Mouse (Mus musculus): ENCODE data around the gene Spns3.

- TF ChIP-seq MAX (IDR thresholded peaks at IDR 0.05; ENCODE audit: low read depth) (no peak), TCF3 (IDR thresholded peaks at IDR 0.05; ENCODE audit: insufficient read length, low read depth) (no peak), POLR2A (IDR thresholded peaks at IDR 0.05; ENCODE audit: insufficient read length, low read depth) (no peak), MYOD1 (IDR thresholded peaks at IDR 0.05; ENCODE audit: control insufficient read depth in 1 of 3, insufficient read length in 2 of 3, low read depth in 2 of 3) (no peak)
Observed at GRCm38 (mm10) chr11:72473540-72473939, 76.8 kb downstream of the Spns3 start.

Data from myocyte (in vitro differentiated cells).